Mouse (Mus musculus) thymus, adult 2 months (tissue): ENCODE results near the gene Dap3.

Experiments
- CTCF ChIP-seq: fragments of 200-500 bp; IDR thresholded peaks from 2 replicates; pipeline ENCODE4 v1.5.1; 2012; ENCODE audit warnings: mild to moderate bottlenecking, control low read depth, low read length, moderate library complexity, borderline replicate concordance; ENCODE audit not compliant: control insufficient read depth, poor library complexity, insufficient read depth; ENCODE audit errors: extremely low read depth
- POLR2A ChIP-seq: fragments of 200-500 bp; IDR thresholded peaks from 2 replicates; pipeline ENCODE4 v1.6.1; 2012; ENCODE audit warnings: mild to moderate bottlenecking, low read length, control low read depth, moderate library complexity; ENCODE audit not compliant: control insufficient read depth, poor library complexity, insufficient read depth; ENCODE audit errors: extremely low read depth

- TF ChIP-seq CTCF (no peak), POLR2A (no peak)
Measured at GRCm38 (mm10) chr3:88944109-88944508, 6.9 kb downstream of the Dap3 start.
